Mouse (Mus musculus) stomach, postnatal 0 days (tissue): ENCODE results near the gene Uqcc3.

Experiments used
- CTCF ChIP-seq: IDR thresholded peaks from 2 replicates; pipeline ENCODE4 v1.5.1; 2016; ENCODE audit warnings: antibody characterized with exemption, low read depth, mild to moderate bottlenecking, moderate library complexity
- EP300 ChIP-seq: optimal IDR thresholded peaks from 2 replicates; pipeline ENCODE3; 2016; ENCODE audit warnings: antibody characterized with exemption

DNA sequence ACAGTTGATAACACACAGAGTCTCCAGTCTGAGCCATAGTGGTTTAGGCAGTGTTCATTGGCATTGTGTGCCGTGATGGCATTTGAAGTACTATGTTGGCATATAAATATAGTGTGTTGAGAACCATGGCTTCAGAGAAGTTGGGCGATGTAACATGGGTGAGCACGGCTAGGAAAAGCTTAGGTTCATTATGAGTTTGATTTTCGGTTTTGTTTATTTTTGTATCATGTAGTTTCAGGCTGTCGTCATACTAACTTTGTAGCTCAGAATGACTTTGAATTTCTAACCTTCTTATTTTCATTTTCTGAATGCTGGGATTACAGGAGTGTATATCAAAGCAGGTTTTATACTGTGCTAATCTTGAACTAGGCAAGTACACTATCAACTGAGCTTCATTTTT lies 22.7 kb upstream of the Uqcc3 start:
- TF ChIP-seq CTCF: no peak
- TF ChIP-seq EP300: no peak
